Mouse (Mus musculus) heart, adult 2 months (tissue): Measurements from ENCODE around the gene Slc30a3.

Experiments
- CTCF ChIP-seq: fragments of 200-600 bp; IDR thresholded peaks from 2 replicates; pipeline ENCODE4 v1.8.1; 2022; ENCODE audit warnings: antibody characterized with exemption, mild to moderate bottlenecking, moderate library complexity
- POLR2A ChIP-seq: fragments of 200-500 bp; IDR thresholded peaks from 2 replicates; pipeline ENCODE4 v1.6.1; 2011; ENCODE audit warnings: mild to moderate bottlenecking, low read depth, low read length, control low read depth; ENCODE audit not compliant: insufficient read depth

GRCm38 (mm10) chr5:31054261-31055215, 53.5 kb downstream of the Slc30a3 start, which contains the start of gene Cad:
- peak; percentile 42 for TF ChIP-seq CTCF
- peak; percentile 70 for TF ChIP-seq POLR2A
